Mouse (Mus musculus): Measurements from ENCODE around the gene Dusp12.

DNA sequence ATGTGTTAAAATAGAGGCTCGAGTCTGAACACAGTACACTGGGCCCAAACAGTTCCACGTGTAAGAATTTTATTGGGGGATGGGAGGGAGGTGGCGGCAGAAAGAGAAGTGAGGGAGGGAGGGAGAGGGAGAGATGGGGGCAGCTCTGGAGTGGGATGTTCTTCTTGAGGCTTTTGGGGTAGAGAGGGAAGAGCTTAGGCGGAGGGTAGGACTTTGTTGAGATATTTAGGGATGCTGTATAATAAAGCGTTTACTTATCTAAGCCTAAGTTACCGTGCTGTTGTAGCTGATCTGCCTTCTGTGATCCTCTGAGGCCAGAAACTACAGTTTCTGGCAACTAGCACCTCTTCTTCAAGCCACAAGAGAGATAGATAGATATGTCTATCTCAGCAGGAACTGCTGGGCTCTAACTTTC, 711 bp upstream of the Dusp12 start:
- TF ChIP-seq EP300 (IDR thresholded peaks at IDR 0.05; ENCODE audit: low read length) (no peak), CTCF (conservative IDR thresholded peaks at IDR 0.05 in 1 of 2, IDR thresholded peaks at IDR 0.05 in 1 of 2; ENCODE audit: low read depth in 2 of 2, low read length in 2 of 2) (no peak), SMC3 (IDR thresholded peaks at IDR 0.05; ENCODE audit: low read depth, low read length) (no peak), HCFC1 (IDR thresholded peaks at IDR 0.05; ENCODE audit: low read depth, low read length) (no peak)

All from CH12.LX (cell line).